Mouse (Mus musculus) neural tube, embryonic 11.5 days (tissue): Measurements from ENCODE around the gene Fibin. TPM values are rescaled to one million over a fixed set of nuclear protein-coding genes. Genes with fewer than 3 reads are reported as not detected.

Experiments used
- ATAC-seq: fragments of 200-750 bp; cut with Nextera tagmentation; 2 replicates; pipeline ENCODE4 v1.8.0; 2017; ENCODE audit warnings: moderate number of reproducible peaks, mild to moderate bottlenecking, moderate TSS enrichment, moderate library complexity; ENCODE audit not compliant: insufficient read depth, low FRiP score, low TSS enrichment
- DNase-seq: peaks from one replicate; pipeline ENCODE4 v3.0.0-alpha.2; 2015; ENCODE audit warnings: low spot score
- H3K27ac ChIP-seq: fragments of 300-500 bp; sonication (generic); 2 replicates; pipeline ENCODE4 v1.5.1; 2014; ENCODE audit warnings: low read depth, mild to moderate bottlenecking, low read length
- H3K27me3 ChIP-seq: fragments of 300-500 bp; sonication (generic); 2 replicates; pipeline ENCODE4 v1.6.1; 2014; ENCODE audit warnings: mild to moderate bottlenecking, low read length, mixed read lengths; ENCODE audit not compliant: control insufficient read depth, insufficient read depth
- H3K36me3 ChIP-seq: fragments of 300-500 bp; sonication (generic); 2 replicates; pipeline ENCODE4 v1.6.1; 2014; ENCODE audit warnings: mild to moderate bottlenecking, low read length, moderate library complexity, mixed read lengths; ENCODE audit not compliant: control insufficient read depth, insufficient read depth
- H3K4me1 ChIP-seq: fragments of 300-500 bp; sonication (generic); 2 replicates; pipeline ENCODE4 v1.6.1; 2014; ENCODE audit warnings: low read length, mixed read lengths; ENCODE audit not compliant: control insufficient read depth, insufficient read depth
- H3K4me2 ChIP-seq: fragments of 300-500 bp; sonication (generic); 2 replicates; pipeline ENCODE4 v1.6.1; 2014; ENCODE audit warnings: low read depth, mild to moderate bottlenecking, moderate library complexity
- H3K4me3 ChIP-seq: fragments of 300-500 bp; sonication (generic); 2 replicates; pipeline ENCODE4 v1.5.1; 2014; ENCODE audit warnings: low read depth, low read length
- H3K9ac ChIP-seq: fragments of 300-500 bp; sonication (generic); 2 replicates; pipeline ENCODE4 v1.6.1; 2014; ENCODE audit warnings: mild to moderate bottlenecking, low read length
- H3K9me3 ChIP-seq: fragments of 300-500 bp; sonication (generic); 2 replicates; pipeline ENCODE4 v1.6.1; 2016; ENCODE audit warnings: low read length; ENCODE audit not compliant: control insufficient read depth
- WGBS: fragments of 180-500 bp; shearing (Covaris S2); extraction: QIAGEN DNeasy Blood & Tissue Kit; methylation state at CpG from one replicate; pipeline ENCODE4 v1.1.7; 2014; 5-methylcytosine and 5-hydroxymethylcytosine counted together
- polyA plus RNA-seq: library from polyadenylated mRNA; unstranded; fragments of >200 nt; fragmentation: Nextera tagmentation; extraction: Ambion mirVana; gene quantifications from 2 replicates; pipeline ENCODE4 v1.2.1, GENCODE M21; 2014

Gene Fibin
- polyA plus RNA-seq, 1 experiment from 2014 or later = 40.8 TPM

DNA sequence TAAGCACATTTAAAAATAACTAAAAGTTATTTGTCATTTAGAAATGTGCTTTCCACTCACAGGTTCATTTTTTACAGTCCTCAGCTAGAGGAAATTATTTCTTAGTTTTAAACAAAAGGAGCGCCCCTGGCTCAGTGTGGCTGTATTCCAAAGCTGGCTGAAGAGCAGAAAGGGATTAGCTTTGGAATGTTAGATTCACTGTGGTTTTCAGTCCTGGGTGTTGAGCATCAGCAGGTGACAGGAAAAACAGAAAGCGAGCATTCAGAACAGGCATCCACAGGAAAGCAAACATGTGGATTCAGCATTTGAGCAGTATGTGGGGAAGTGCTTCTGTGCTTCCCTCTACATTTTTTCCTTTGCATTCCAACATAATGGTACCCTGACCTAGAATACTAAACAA, 10.2 kb upstream of the Fibin start:
- Histone ChIP-seq H3K4me2 (no peak overlapping the region), H3K4me1 (no peaks in the 10 kb centered on the region), H3K27ac (no peak overlapping the region), H3K4me3 (no peak overlapping the region), H3K36me3 (no peaks in the 10 kb centered on the region), H3K9ac (no peak overlapping the region), H3K27me3 (no peaks in the 10 kb centered on the region), H3K9me3 (no peaks in the 10 kb centered on the region)
- DNase-seq = no peak
- ATAC-seq = no peak
- WGBS = 72% methylated on average over 2 of the region's 2 CpGs

DNA sequence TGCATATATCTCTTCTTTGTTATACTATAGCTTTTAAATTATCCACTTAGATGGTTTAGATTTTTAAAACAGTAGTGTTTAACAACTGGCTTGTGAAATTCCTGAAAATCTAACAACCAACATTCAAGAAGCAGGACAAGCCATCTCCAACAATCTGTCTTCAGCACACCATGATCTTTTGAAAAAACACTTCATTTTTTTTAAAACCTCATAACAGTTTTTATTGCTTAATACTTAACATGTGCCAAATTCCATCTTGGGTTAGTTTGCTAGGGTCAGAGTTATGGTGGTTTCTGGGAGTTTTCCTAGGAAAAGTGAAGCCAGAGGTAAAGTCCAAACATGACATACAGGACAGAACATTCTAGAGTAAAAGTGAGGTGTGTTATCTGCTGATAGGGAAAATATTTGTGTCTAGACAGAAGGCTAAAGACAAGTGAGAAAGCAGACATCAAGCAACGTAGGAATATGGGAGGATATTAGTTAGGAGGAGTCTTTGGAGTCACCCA, 4.5 kb upstream of the Fibin start:
- WGBS = 83% methylated on average over 1 of the region's 1 CpGs
- Histone ChIP-seq H3K4me1 (no peaks in the 10 kb centered on the region), H3K27ac (no peak overlapping the region), H3K36me3 (no peaks in the 10 kb centered on the region), H3K4me3 (no peak overlapping the region), H3K27me3 (no peaks in the 10 kb centered on the region), H3K9ac (no peak overlapping the region), H3K4me2 (no peak overlapping the region), H3K9me3 (no peaks in the 10 kb centered on the region)
- DNase-seq (no peak), ATAC-seq (no peak)

DNA sequence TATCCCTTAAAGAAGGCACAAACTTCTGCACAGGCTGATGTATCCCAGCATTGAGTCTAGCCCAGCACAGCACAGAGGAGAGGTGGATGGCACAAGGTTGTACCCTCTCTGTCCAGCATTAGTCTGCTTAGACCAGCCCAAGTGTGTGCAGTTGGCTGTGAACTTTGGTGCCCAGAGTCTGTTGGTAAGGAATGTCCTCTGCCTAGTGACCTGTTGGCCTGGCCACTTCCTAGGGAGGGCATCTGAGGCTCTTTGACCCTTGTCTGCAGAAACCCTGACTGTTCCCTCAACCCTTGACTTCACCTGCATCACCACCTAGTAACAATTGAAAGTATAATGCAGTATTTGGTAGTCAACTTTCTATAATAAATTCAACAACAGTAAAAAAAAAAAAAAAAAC, 2.4 kb upstream of the Fibin start:
- DNase-seq (no peak), ATAC-seq (no peak)
- H3K36me3 ChIP-seq = no peaks in the 10 kb centered on the region
- H3K4me1 ChIP-seq = no peaks in the 10 kb centered on the region
- H3K4me2 ChIP-seq = no peak overlapping the region
- no peak overlapping the region for H3K9ac ChIP-seq
- no peaks in the 10 kb centered on the region for H3K27me3 ChIP-seq
- no peak overlapping the region for H3K27ac ChIP-seq
- H3K9me3 ChIP-seq = no peaks in the 10 kb centered on the region
- no peak overlapping the region for H3K4me3 ChIP-seq

DNA sequence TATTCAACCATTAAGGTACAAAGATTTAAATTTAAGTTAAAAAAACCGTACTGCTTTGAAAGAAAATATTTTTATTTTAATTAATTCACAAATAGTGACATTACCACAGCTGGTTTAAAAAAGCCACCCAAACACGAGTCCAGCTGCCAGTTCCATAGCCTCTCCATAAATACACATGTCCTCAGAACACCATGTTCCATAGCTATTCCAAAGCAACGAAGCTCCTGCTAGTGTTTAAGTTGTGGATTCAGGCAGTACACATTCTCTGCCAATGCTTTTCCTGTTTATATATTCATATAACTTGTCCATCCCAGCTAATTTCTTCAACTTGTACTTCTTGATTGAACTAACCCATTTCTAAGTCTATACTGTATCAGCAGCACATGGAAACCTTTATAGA, 872 bp upstream of the Fibin start:
- no peaks in the 10 kb centered on the region for H3K4me1 ChIP-seq
- WGBS = 74% methylated on average over 3 of the region's 3 CpGs
- ATAC-seq = no peak
- no peak overlapping the region for H3K4me2 ChIP-seq
- H3K9me3 ChIP-seq = no peaks in the 10 kb centered on the region
- no peak overlapping the region for H3K4me3 ChIP-seq
- H3K9ac ChIP-seq = no peak overlapping the region
- no peaks in the 10 kb centered on the region for H3K27me3 ChIP-seq
- no peaks in the 10 kb centered on the region for H3K36me3 ChIP-seq
- H3K27ac ChIP-seq = no peak overlapping the region
- no peak for DNase-seq

DNA sequence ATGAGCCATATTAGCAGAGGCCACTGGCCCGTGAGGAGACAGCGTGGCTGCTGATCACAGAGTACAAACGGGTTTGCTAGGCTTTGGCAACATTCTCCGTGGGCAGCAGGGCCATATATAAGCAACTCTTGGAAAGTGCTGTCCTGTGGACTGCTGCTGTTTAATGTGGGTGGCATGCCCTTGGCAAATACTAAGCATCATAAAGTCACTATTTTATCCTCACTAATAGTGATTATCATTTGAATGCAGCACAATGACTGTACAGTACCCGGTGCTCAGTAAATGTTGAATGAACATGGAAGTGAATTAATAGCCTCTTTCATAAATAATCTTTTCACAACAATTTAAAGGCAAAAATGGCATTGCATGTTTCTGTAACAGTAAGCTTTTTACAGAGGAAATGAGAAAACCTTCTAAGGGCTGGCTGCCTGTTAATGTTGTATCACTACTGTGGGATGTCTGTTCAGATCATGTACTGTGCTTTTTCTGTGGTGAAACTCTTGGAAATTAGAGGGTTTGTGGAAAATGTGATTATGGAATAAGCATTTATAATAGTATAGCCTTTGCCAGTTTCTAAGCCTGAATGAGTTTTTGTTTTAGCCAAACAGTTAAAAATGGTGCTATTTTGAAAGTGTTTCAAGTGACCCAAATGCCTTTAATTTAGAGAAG, 9.5 kb downstream of the Fibin start:
- Histone ChIP-seq H3K9me3 (no peaks in the 10 kb centered on the region), H3K9ac (no peak overlapping the region), H3K27ac (no peak overlapping the region), H3K36me3 (no peaks in the 10 kb centered on the region), H3K4me2 (no peak overlapping the region), H3K27me3 (no peaks in the 10 kb centered on the region), H3K4me1 (no peaks in the 10 kb centered on the region), H3K4me3 (no peak overlapping the region)
- no peak for DNase-seq
- WGBS = 86% methylated on average over 5 of the region's 5 CpGs
- ATAC-seq = no peak

DNA sequence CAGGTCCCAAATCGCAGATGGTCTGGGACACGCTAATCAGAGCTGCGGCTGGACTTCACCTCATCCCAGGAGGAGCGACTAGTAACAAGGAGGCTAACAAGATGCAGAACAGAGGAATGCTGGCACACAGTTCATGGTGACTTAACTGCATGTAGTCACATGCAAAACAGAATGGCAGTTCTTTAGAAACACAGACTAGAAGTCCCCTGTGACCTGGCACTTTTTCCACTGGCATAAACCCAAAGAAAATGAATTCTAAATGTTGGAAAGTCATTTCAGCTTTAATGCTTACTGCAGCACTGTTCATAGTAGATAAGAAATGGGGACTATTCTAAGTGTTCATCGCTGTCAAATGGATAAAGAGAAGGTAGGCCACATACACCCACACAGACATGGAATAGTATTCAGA, 11.1 kb downstream of the Fibin start:
- H3K4me1 ChIP-seq = no peaks in the 10 kb centered on the region
- H3K27ac ChIP-seq = no peak overlapping the region
- ATAC-seq (peak; percentile 51; the same call in 1 of the 2 replicates), DNase-seq (no peak)
- H3K27me3 ChIP-seq = no peaks in the 10 kb centered on the region
- WGBS = 37% methylated on average over 5 of the region's 5 CpGs
- H3K9ac ChIP-seq = no peak overlapping the region
- no peaks in the 10 kb centered on the region for H3K36me3 ChIP-seq
- H3K9me3 ChIP-seq = no peaks in the 10 kb centered on the region
- no peak overlapping the region for H3K4me2 ChIP-seq
- no peak overlapping the region for H3K4me3 ChIP-seq

DNA sequence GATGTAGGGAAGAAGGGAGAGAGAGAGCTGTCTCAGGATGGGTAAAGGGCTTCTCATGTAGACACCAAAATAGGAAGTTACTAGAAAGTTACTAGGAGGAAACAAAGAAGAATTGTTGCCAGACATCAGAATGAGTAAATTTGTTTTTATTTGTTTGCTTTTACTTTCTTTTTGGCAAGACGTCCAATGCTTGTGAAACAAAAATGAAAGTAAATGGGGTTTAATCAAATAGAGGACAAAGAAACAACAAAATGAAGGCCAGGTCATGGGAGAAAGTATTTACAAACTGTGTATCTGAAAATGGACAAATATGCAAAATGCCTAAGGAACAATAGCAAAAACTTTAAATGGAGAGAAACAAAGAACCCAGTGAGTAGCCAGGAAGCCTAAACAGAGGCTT, 11.6 kb downstream of the Fibin start:
- Histone ChIP-seq H3K4me3 (no peak overlapping the region), H3K27me3 (no peaks in the 10 kb centered on the region), H3K9me3 (no peaks in the 10 kb centered on the region), H3K36me3 (no peaks in the 10 kb centered on the region), H3K9ac (no peak overlapping the region), H3K4me1 (no peaks in the 10 kb centered on the region), H3K4me2 (no peak overlapping the region), H3K27ac (no peak overlapping the region)
- whole genome bisulfite sequencing = 62% methylated on average over 1 of the region's 1 CpGs
- ATAC-seq = no peak
- DNase-seq = no peak

DNA sequence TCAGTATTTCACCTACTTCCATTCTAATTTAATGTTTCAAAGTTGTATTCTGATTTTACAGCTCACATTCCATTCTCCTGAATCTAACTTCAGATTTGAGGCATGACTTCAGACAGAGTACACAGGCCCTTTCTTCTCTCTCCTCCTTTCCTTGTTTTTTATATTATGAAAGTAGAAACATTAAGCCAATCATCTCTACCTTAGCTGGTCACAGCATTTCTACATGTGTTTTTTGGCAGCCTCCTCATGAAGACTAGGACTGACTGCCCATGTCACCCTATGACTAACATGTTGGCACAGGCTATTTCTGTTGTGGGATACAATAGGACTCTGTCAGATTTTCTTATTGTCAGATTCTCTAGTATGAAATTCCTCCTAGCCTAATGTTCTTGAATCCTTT, 34.0 kb downstream of the Fibin start:
- no peaks in the 10 kb centered on the region for H3K27me3 ChIP-seq
- H3K4me1 ChIP-seq = no peaks in the 10 kb centered on the region
- H3K4me3 ChIP-seq = no peak overlapping the region
- no peaks in the 10 kb centered on the region for H3K9me3 ChIP-seq
- H3K27ac ChIP-seq = no peak overlapping the region
- ATAC-seq (no peak), DNase-seq (no peak)
- H3K9ac ChIP-seq = no peak overlapping the region
- H3K36me3 ChIP-seq = no peaks in the 10 kb centered on the region
- H3K4me2 ChIP-seq = no peak overlapping the region

DNA sequence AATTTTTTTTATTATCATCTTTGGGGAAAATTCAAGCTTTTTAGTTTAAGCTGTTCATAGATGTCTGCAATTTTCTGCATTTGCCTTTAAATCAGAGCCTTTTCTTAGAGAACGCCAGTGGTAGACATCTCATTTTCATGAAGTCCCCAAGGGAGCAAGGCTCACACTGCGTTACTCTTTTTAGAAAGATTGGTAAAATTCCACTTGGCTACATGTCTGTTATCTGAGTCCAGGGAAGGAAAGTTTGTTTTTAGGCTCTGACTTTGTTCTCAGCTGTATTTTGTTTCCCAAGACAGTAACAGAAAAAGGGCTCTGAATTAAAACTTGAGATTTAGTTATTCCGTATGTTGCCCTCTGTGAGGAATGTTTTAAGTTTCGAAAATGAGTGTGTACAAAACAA, 43.0 kb downstream of the Fibin start:
- H3K9me3 ChIP-seq = no peaks in the 10 kb centered on the region
- no peaks in the 10 kb centered on the region for H3K4me1 ChIP-seq
- no peak for DNase-seq
- no peak overlapping the region for H3K27ac ChIP-seq
- 79% methylated on average over 4 of the region's 4 CpGs for WGBS
- H3K4me3 ChIP-seq = no peak overlapping the region
- no peak overlapping the region for H3K9ac ChIP-seq
- no peaks in the 10 kb centered on the region for H3K27me3 ChIP-seq
- no peak overlapping the region for H3K4me2 ChIP-seq
- no peaks in the 10 kb centered on the region for H3K36me3 ChIP-seq
- no peak for ATAC-seq
